Mouse (Mus musculus) ovary, postnatal 10 days (tissue): ENCODE results near the gene Lmnb2.
A peak's percentile ranks its signal among the peaks of the same experiment; 100 is the strongest.

Experiments used
- DNase-seq: peaks from one replicate; pipeline ENCODE4 v3.0.0; 2022; ENCODE audit warnings: low spot score

Gene Lmnb2

DNA sequence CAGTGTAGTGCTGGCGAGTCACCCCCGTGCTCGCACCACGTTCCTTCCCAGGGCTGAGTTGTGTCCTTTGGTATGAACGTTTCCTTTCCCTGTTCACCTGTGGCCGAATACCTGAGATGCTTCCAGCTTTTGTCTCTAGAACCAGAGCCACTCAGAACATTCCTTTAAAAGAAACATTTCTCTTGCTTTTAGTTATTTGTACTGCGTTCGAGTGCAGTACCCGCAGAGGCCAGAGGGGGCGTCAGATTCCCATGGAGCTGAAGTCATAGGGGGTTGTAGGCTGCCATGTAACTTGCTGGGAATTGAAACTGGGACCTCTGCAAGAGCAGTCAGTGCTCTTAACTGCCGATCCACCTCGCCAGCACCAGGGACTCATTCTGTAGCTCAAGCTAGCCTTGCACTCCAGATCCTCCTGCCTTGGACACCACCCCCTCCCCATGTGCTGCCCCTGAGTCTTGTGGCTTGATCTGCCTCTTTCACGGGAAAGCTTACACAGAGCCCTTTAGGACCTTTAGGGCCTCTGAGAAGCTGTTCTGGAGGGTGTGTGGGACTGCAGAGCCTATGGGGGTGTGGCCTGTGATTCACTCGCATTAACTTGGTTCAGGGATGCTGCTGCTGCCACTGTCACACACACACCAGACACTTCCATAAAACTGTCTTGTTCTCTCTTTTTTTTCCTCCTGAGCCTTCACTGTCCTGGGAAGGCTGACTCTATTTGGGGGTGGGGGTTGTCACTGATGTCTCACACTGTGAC, 28.8 kb upstream of the Lmnb2 start:
- no peak for DNase-seq

DNA sequence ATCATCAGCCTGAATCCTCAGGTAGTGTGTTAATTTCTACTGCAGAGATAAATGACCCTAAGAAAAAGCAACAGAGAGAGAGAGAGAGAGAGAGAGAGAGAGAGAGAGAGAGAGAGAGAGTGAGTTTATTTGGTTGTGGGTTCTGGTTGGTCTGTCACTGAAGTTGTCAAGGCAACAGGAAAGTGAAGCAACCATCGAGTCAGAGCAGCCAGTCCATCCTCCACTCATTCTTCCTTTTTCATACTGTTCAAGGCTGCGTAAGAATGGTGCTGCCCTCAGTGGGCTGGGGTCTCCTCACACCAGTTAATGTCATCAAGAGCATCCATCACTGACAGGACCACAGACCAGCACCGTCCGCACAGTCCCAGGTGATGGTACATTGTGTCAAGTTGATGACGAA, 26.2 kb upstream of the Lmnb2 start:
- DNase-seq, result no peak

DNA sequence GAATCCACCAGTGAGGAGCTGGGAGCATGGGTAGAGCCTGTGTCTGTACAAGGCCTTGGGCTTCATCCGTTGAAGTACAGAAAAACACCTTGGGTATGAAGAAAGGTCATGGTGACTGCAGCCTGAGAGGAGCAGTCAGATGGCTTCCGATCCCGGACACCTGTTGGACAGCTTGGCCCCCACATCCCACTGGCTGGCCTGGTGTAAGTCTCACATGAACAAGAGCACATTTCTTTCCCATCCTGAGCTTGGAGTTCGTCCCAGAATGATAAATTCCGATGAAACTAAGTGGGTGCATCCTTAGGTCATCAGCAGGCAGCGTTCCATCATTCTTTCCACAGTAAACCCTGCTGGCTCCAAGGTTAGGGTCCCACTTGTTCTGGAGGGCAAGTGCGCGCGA, 25.7 kb upstream of the Lmnb2 start:
- DNase-seq, result no peak

DNA sequence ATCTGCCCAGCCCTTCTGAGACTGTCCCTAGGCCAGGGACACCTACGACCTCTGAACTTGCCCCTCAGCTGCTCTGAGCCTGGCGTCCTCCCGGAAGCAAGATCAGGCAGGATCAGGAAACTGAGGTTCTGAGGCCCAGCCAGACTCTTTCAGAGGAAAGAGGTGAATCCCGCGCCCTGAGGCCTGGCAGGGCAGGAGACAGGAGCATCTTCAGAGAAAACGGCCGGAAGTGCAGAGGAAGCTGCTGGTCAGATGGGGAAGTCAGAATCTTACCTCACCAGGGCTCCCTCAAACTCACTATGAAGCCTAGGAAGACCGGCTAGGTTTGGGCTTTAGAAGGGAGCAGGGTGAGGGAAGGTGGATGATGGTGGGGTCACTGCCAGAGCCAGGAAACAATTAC, 24.9 kb upstream of the Lmnb2 start:
- DNase-seq, result no peak

DNA sequence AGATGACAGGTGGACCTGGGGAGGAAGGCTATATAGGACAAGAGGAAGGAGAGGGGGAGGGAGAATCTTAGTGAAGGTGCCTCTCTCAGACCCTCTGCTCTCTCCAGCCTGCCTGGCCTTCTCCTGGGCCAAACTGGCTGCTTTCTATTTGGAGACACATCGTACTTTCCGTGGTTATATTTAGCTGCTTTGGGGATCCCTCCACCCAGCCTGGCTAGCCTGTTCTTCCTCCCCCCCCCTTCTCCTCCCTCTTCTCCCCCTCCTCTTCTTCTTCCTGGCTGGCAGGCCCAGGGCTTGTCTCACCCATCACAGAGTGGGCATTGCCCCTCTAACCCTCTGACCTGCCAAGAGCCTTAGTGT, 22.9 kb upstream of the Lmnb2 start:
- DNase-seq, result no peak

DNA sequence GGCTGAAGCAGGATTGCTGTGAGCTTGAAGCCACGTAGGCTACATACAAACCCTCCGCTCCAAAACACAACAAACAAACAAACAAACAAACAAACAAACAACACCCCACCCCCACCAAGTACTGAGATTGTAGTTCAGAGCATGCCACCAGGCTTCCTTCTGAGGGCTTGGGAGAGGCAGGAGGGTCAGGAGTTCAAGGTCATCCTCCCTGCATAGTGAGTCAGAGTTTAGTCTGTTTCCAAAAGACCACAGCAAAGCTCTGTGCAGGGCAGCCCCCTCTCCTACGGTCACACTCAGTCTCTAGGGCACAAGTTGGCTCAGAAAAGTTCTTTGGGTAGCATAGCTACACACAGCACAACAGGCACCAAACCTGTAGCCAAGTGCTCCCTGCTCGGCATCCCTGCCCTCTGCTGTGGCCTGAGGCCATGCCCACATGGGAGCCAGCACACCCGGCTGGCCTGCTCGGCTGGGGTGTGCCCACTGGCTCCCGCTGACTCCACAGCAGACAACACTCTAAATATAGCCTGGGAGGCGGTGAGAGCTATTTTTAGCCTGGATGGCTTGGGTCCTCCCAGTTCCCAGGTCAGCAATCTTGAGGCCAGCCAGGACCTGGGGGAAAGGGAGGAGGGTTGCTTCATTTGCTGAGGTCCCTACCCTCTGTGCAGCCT, 22.4 kb upstream of the Lmnb2 start:
- no peak for DNase-seq

DNA sequence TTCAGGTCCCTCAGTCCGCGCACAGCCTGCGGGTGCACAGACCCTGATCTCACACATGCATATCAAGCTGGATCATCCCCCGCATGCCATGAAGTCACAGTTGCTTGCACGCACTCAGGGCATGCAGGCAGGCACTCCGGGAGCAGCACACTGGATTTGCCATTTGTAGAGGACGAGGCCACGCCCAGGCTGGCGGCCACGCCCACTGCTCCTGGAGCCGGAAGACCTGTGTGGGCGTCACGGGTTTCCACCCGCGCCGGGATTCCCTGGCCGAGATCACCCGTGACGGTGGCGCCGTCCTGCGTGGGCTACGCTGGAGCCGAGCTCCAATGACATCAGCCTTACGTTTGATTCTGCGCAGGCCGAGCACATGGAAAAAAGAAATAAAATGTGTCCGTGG, 21.6 kb upstream of the Lmnb2 start:
- no peak for DNase-seq

DNA sequence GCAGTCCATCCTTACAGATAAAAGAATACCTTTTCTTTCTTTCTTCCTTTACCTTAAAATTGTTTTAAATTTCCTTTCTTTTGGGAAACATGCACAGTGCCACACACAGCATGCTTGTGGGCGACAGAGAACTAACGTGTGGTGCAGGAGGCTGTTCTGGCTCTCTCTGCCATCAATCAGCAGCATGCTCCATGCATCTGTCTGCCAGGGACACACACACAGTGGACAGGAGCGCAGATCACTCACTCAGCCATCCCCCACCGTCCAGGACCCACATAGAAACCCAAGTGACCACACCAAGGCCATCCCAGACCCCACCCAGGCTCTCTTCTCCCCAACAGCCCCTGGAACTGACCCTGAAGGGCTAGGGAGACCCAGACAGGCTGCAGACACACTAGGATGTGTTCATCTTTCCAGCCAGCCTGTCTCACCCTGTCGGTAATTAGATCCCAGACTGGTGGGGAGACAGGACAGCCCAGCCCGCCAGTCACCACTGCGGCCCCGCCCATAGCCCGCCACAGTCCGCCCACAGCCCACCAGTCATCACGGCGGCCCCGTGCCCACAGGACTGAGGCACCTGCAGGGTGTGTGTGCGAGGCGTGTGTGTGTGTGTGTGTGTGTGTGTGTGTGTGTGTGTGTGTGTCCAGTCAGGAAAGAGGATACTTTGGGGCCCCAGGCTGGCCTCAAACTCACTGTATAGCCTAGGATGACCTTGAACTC, 20.9 kb upstream of the Lmnb2 start:
- no peak for DNase-seq

DNA sequence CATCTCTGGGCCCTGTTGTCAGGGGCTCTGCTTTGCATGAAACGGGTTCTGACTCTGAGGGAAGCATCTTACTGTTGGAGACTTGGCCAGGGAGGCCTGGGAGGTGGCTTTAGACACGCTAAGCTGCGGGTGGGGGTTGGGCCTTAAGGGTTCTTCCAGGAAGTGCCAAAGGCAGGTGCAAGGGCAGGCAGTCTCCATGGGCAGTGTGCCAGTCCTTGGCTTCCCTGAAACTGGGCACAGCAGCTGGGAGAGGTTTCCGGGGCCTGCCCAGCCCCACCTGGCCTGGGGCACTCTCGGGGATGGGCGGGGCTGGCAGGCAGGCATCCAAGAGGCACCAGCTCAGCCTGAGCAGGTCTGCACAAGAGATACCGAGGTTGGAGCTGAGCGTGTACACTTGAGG, 19.6 kb upstream of the Lmnb2 start:
- DNase-seq, result no peak

DNA sequence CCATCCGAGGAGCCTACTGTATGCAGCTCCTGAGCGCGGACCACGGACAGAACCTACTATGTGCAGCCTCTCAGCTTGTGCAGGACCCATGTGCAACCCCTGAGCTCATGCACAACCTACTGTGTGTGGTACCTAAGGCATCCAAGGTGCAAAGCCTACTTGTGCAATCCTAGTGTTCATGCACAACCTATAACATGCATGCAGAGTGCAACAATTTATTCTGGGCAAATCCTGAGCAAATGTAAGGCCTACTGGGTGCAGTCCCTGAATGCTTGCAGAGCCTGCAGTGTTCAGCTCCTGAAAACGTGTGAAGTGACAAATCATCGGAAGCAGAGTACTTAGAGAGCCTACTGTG, 18.7 kb upstream of the Lmnb2 start:
- no peak for DNase-seq

DNA sequence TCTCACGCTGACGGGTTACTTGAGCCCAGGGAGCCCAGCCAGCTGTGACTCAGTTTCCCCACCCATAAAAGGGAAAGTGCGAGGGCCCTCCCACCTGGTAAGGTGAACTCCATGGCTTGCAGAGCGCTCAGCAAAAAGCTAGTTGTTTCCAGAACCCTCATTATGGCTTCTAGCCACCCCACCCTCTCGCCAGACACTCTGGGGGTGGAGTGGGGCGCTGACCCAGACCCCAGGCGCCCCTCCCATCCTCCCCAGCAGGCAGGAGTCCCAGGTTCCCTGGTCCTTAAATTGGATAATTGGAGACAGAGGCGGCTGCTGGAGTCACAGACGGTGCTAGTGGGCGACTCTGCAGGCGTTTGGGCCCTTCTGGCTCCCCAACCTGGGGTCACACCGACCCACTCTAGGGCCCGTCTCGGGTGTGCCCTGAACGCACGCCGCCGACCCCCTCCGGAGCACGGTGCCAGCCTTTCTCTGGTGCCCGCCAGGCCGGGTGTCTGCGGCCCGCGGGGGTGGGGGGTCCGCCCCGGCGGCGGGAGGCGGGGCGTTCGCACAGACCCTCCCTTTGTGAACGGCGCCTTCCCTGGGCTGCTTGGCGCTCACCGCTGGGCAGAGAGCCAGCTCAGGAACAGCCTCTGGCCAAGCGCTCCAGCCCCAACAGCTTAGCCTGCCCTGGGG, 18.2 kb upstream of the Lmnb2 start:
- DNase-seq, result peak; percentile 61

DNA sequence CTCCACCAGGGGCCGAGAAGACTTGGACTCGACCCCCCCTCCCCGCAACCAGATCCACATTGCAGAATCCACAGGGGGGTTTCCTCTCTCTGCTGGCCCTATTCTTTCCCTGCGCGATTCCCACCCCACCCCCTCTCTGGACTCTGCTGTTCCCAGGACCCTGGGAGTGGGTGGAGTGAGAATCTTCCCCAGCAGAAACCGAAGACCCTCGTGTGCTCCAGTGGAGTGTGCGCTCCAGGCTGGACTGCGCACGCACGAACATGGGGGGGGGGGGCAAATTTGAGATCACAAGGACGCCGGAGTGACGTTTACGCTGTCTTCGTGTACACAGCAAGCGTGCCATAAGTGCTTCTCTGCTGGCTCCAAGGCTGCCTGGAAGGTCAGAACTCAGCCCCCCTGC, 17.7 kb upstream of the Lmnb2 start:
- no peak for DNase-seq

DNA sequence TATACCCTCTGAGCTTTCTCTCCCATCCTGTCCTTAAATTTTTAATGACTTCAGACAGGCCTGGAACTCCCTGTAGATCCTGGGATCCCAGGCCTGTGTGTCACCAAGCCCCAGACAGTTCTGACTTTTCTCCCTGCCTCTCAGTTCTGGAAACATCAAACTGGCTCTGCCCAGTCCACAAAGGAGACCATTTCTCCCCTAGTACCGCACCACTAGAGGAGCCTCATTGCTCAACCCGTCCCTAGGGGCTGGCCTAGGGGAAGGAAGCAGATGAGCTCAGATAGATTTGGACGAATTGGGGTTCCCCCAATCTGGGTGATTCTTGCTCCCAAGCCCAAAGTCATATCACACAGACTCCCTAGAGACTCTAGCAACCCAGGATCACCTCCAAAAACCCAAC, 17.2 kb upstream of the Lmnb2 start:
- no peak for DNase-seq

DNA sequence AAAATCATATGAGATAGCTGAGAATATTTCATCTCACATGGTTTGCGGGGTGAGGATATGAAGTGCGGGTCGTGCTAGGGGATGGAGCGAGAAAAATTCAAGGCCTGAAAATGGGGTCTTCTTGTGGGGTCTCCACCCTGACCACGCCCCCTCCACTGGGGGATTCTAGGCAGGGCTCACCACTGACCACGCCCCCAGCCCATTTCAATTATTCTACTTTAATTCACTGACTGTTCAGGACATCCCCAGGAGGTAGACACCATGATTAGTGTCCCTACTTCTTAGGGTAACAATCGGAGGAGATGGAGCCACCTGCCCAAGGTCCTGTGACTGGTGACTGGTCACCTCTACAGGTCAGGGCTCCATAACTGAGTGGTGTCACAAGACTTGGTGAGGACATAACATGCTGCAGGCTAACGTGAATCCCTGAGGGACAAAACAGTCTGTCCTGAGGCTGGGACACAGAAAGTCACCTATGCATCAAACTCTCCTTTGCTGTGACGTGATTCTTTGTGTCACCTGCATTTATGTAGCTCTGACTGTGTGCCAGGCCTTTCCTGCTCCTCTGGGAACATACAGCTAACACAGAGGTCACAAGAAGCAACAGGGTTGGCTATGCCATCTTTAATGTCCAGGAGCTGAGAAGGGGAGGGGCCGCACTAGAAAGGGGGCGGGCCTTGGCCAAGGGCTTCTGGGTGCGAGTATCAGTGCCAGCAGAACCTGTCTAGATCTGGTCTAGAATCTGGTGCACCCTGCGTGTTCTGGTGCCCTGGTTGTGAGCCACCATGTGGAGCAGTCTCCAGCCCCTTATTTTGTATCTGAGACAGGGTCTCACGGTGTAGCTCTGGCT, 16.3 kb upstream of the Lmnb2 start:
- DNase-seq, result no peak

DNA sequence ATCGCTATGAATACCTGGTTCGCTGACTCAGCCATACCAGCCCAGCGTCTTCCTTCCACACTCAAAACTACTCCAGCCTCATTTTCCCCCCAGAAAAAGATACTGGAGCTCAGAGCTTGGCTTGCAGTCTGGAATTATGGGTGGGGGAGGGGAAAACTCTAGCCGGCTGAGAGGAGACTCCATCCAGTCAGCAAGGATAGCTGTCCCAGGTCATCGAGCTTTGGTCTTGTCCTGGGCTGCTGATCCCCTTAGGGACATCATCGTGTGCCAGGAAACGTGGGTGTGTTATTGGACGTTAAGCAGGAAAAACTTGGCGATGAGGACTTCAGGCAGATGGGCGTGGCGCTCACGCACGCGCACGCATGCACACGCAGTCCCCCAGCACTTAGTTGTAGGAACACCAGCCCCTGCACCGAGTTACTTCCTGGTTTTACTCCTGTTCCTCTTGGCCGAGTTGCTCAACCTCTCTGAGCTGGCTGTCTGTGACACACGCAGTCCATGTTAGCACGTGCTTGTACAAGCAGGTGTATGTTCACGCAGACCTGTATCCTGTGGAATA, 15.5 kb upstream of the Lmnb2 start:
- no peak for DNase-seq

DNA sequence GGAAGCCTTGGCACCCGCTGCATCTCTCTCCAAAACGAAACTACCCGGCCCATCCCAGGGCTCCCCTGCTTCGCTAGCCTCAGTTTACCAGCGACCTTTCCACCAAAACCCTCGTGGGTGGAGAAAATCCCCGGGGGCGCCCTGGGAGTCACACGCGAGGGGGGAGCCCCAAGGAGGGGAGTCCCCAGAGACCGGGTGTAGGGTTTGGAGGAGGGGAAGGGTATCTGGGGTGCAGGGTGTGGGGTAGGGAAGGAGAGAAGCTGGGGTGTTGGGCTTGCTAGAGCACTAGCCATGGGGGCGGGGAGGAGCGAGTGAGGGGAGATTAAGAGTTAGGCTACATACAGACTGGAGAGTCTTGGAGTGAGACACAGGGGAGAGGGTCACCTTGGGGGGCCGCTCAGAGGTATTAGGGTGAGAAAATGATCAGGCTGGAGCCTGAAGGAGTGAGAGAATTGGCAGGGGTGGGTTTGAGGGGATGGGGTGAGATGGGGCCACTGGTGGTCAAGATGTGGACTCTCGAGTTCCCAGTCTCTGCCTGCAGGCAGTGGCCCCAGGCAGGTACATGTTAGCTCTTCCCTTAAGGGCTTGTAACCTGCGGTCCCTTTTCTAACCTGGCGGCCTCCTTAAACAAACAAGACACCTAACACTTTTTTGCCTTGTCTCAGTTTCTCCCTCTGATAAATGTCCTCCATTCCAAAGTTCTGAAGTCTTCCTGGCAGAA, 14.8 kb upstream of the Lmnb2 start:
- no peak for DNase-seq

DNA sequence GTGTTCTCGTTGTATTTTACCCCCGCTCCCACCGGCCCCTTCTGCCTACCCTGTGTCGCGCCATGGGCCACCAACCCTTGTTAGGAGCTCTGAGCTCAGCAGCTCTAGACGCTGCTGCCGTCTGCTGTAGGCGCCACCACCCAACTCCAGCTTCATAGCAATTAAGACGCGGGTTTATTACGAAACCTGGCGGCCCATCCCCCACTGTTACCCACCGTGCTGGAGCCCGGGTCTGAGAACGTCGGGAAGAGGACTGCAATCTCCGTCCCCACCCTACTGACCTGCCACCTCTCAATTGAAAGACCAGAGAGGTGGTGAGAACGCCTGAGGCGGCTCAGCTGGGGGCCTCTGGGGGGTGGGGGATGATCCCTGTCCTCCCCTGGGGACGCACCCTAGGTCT, 14.2 kb upstream of the Lmnb2 start:
- no peak for DNase-seq

DNA sequence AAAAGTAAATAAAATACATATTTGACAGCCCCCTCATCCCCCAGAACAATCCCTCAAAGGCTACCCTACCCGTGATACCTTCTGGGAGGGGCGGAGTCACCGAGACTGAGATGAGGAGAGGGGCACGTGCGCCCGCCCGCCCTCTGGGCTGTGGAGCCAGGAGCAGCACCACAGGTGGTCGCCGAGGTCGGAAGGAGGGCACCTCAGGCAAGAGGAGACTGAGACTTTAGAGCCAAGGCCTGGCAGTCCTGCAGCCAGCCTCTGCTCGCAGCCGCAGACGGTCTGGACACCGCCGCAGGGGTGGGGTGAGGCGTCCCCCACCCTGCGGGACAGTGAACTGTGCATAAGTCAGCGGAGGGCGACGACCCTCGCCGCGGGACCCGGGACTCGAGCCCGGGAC, 13.7 kb upstream of the Lmnb2 start:
- DNase-seq, result no peak

DNA sequence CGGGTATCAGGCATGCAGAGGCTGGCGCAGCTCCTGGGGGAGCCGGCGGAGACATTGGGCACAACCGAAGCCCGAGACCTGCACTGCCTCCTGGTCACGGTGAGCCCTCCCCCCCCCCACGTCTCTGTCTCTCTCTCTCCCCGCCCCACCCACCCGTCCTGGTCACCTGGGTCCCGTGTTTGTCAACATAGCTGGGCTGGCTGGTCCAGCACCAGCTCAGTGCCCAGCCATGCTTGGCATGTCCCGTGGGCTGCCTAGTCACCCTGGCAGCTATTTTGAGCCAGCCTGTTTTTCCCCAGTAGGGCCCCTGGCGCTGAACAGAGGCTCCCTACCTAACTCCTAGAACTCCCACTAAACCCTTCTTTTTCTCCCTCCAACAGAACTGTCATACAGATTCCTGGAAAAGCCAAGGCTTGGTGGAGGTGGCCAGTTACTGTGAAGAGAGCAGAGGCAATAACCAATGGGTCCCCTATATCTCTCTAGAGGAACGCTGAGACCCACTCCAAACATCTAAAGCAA, 13.2 kb upstream of the Lmnb2 start:
- DNase-seq, result no peak

DNA sequence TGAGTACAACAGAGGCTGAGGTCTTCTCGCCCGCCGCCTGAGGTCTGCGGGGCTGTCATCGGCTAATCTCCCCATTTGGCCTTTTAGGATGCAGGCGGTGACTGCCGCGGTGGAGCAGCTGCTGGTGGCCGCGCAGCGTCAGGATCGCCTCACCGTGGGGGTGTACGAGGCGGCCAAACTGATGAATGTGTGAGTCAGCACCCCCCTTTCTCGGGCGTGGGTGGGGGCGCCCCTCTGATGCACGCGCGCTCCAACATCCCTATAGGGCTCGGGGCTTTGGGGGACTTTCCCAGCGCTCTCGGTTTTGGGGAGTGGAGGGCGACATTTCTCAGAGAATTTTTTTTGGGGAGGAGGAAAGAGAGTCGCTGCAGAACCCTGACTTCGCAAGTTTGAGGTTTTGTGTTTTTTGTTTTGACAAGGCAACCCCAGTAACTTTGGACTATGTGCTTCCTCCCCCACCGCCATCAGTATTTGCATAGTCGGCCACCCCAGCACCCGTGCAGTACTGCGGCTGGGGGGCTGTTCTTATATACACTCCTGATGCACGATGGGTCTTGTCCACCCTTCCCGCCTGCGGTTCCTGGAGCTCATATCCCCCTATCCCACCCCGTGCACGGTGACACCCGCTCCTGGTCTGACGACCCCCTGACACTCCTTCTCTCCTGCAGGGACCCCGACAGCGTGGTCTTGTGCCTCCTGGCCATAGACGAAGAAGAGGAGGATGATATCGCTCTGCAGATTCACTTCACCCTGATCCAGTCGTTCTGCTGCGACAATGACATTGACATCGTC, 12.5 kb upstream of the Lmnb2 start:
- DNase-seq, result no peak
